In the genomic region with DNA sequence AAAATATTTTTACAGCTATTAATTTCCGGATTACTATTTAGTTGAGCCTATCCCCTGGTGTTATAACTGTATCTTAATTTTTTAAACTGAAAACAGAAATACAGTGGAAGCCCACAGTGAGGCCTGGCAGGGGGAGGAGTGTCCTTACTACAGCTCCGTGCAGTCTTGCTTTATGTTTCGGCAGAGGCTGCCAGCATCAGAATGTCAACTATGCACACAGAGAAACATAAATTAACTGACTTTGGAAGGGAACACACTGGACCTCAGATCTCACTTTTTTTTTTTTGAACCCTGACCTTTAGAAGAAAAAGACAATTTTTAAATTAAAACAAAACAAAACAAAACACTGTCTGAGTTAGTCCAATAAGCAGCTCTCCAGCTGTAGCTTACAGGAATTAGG, we compare ENCODE assay signal across 9 mouse cellular contexts.
A peak's percentile ranks its signal among the peaks of the same experiment; 100 is the strongest.
DNase-seq lines count a peak whose midpoint lies in the region; ATAC-seq lines count a peak whose summit lies in the region.
"Had no signal": no experiment of that assay in that cellular context is flagged by ENCODE, and none has a peak within 500 bp of the region (broad histone marks: within the 10 kb centered on the region; RNA-seq: fewer than 3 reads in every experiment).

No protein-coding gene starts in this region.

- H3K27ac ChIP-seq in heart, embryonic 15.5 days: peak overlapping the region; percentile 78
- H3K27ac ChIP-seq in lung, embryonic 16.5 days (ENCODE audit: low read length): peak overlapping the region; percentile 87
- H3K27ac ChIP-seq: liver, embryonic 14.5 days had no signal

- no peak overlapping the region for H3K9ac ChIP-seq in heart, embryonic 15.5 days
- no peak overlapping the region for H3K9ac ChIP-seq in lung, embryonic 16.5 days (ENCODE audit: low read length)
- H3K9ac ChIP-seq: liver, embryonic 14.5 days had no signal

- H3K27me3 ChIP-seq in heart, embryonic 15.5 days: no peaks in the 10 kb centered on the region
- H3K27me3 ChIP-seq in lung, embryonic 16.5 days (ENCODE audit: control insufficient read depth, insufficient read depth, low read depth, low read length): no peaks in the 10 kb centered on the region

- H3K4me3 ChIP-seq in heart, embryonic 15.5 days: no peak overlapping the region
- no peak overlapping the region for H3K4me3 ChIP-seq in lung, embryonic 16.5 days (ENCODE audit: low read length)

- peak; percentile 47 for DNase-seq in adrenal gland, postnatal 14 days
- no peak for DNase-seq in adrenal gland, postnatal 4 days (ENCODE audit: low spot score in 2 of 2)
- no peak for DNase-seq in heart, adult 9 months (ENCODE audit: low spot score in 2 of 2)
- no peak for DNase-seq in lung, adult 18-20 months
- peak; percentile 44 for DNase-seq in mesoderm, embryonic 11.5 days (ENCODE audit: low read depth, low spot score)
- DNase-seq in frontal cortex, adult 2 months (ENCODE audit: extremely low spot score in 1 of 2, low spot score in 1 of 2): no peak

- H3K4me1 ChIP-seq in heart, embryonic 15.5 days (replicated peaks): peaks cover 78% of the 10 kb centered on the region
- H3K4me1 ChIP-seq in lung, embryonic 16.5 days (replicated peaks; ENCODE audit: control insufficient read depth, insufficient read depth, low read length): peaks cover 61% of the 10 kb centered on the region

- no peaks in the 10 kb centered on the region for H3K36me3 ChIP-seq in heart, embryonic 15.5 days
- H3K36me3 ChIP-seq in lung, embryonic 16.5 days (ENCODE audit: control insufficient read depth, insufficient read depth, low read length): no peaks in the 10 kb centered on the region

- H3K9me3 ChIP-seq in heart, embryonic 15.5 days (replicated peaks): no peaks in the 10 kb centered on the region
- no peaks in the 10 kb centered on the region for H3K9me3 ChIP-seq in lung, embryonic 16.5 days (ENCODE audit: control insufficient read depth, low read length)

- no peak for ATAC-seq in heart, embryonic 15.5 days (replicated peaks; ENCODE audit: insufficient number of reproducible peaks, insufficient read depth, low FRiP score, low read depth)
- peak; percentile 90 for ATAC-seq in lung, embryonic 16.5 days (ENCODE audit: low read depth)

- peak overlapping the region; percentile 6; the same call in 1 of the 2 replicates for H3K4me2 ChIP-seq in heart, embryonic 15.5 days
- peak overlapping the region; percentile 32; the same call in 1 of the 2 replicates for H3K4me2 ChIP-seq in lung, embryonic 16.5 days (ENCODE audit: low read depth, low read length)

- WGBS in heart, embryonic 15.5 days: 24% methylated on average over 3 of the region's 3 CpGs
- 19% methylated on average over 3 of the region's 3 CpGs for WGBS in lung, embryonic 16.5 days

Comparison
In these comparisons a context has a peak if more than half of its experiments do, and no peak if none do; other contexts are left out.
1. DNase-seq: peak in adrenal gland, postnatal 14 days (single experiment) and mesoderm, embryonic 11.5 days (single experiment); none in adrenal gland, postnatal 4 days (0 of 2), heart, adult 9 months (0 of 2), lung, adult 18-20 months (0 of 2) and frontal cortex, adult 2 months (0 of 2).